Comparison of ENCODE assay signal across 8 mouse cellular contexts in the genomic region with DNA sequence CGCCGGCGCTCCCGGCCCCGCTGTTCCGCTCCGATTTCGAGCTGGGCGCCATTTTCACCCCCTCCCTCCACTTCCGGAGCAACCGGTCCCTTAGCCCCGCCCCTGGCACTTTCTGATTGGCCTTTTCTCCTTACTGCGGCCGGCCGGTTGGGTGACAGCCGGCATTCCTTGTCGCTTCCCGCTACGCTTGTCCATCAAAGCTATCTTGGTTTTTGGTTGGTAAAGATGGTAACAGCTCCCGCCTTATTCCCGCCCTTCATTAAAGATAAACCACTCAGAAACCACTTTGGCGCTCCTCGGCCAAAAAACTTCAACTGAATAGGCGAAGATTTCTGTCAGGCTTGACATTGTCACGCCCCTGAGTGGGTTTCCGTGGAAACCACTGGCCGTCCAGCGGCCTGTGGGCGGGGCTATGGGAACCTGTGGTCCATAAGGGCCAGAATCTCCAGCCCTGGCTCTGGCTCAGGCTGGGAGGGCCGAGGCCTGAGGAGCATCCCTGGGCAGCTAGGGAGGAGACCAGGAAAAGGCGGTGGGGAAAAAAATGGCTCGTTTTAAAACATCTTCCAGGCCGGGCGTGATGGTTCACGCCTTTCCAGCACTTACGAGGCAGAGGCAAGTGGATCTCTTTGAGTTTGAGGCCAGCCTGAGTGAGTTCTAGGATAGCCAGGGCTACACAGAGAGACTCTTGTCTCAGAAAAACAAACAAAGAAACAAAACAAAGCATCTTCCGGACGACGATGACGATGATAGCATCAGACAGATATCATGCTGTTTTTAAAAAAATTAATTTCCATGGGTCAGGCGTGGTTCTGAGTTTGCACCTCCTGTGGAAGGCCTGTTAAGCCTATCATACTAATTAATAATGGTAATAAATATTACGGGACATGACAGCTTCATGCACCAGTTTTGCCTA. TPM values are rescaled to one million over a fixed set of nuclear protein-coding genes. Genes with fewer than 3 reads are reported as not detected.
DNase-seq lines count a peak whose midpoint lies in the region; ATAC-seq and TF ChIP-seq lines count a peak whose summit lies in the region.

TSS of gene Dcaf15 (minus strand) at position 72 of the 913 bp plus-strand sequence.

- peak; percentile 99 for DNase-seq in CD4-positive helper T cell, adult 2 months (ENCODE audit: low read depth, low spot score)
- peak; percentile 99 for DNase-seq in brain, embryonic 18.5 days (ENCODE audit: low read depth, low spot score)
- peak; percentile 100 for DNase-seq in kidney, postnatal 0 days (ENCODE audit: low spot score)
- DNase-seq in liver, embryonic 11.5 days (ENCODE audit: low spot score): peak; percentile 96
- peak; percentile 98 for DNase-seq in naive thymus-derived CD4-positive, alpha-beta T cell, adult 2 months (ENCODE audit: low read depth)

- ATAC-seq in erythroid progenitor cell, adult 5-6 weeks (replicated peaks; ENCODE audit: low FRiP score, poor library complexity, severe bottlenecking): peak; percentile 96
- ATAC-seq in heart, embryonic 12.5 days (ENCODE audit: insufficient number of reproducible peaks, low FRiP score): peak; percentile 96
- peak; percentile 95 for ATAC-seq in kidney, postnatal 0 days (replicated peaks; ENCODE audit: low FRiP score, low read depth)
- ATAC-seq in liver, embryonic 11.5 days (replicated peaks; ENCODE audit: low FRiP score): peak; percentile 96
- peak; percentile 94 for ATAC-seq in stomach, embryonic 14.5 days (ENCODE audit: insufficient number of reproducible peaks, insufficient read depth, low FRiP score, low read depth)

- peak within 1 kb of the TSS; percentile 79 for H3K27ac ChIP-seq in heart, embryonic 12.5 days (ENCODE audit: poor library complexity, severe bottlenecking)
- peak within 1 kb of the TSS; percentile 86 for H3K27ac ChIP-seq in kidney, postnatal 0 days
- peak within 1 kb of the TSS; percentile 85 for H3K27ac ChIP-seq in liver, embryonic 11.5 days (ENCODE audit: low read depth, low read length)
- H3K27ac ChIP-seq in stomach, embryonic 14.5 days (ENCODE audit: low read length): peak within 1 kb of the TSS; percentile 80

- 9% methylated on average over 42 of the region's 42 CpGs for WGBS in heart, embryonic 12.5 days
- 7% methylated on average over 42 of the region's 42 CpGs for WGBS in kidney, postnatal 0 days
- WGBS in liver, embryonic 11.5 days: 9% methylated on average over 42 of the region's 42 CpGs
- WGBS in stomach, embryonic 14.5 days: 7% methylated on average over 42 of the region's 42 CpGs

- peaks cover 3% of the 10 kb centered on the region; the same call in 1 of the 2 replicates for H3K9me3 ChIP-seq in heart, embryonic 12.5 days (replicated peaks)
- H3K9me3 ChIP-seq in kidney, postnatal 0 days (replicated peaks; ENCODE audit: low read length): no peaks in the 10 kb centered on the region
- no peaks in the 10 kb centered on the region for H3K9me3 ChIP-seq in liver, embryonic 11.5 days (ENCODE audit: control insufficient read depth, low read length)
- no peaks in the 10 kb centered on the region for H3K9me3 ChIP-seq in stomach, embryonic 14.5 days (ENCODE audit: control insufficient read depth, low read depth, low read length)

- no peak for TF ChIP-seq CTCF in kidney, postnatal 0 days (IDR thresholded peaks at IDR 0.05; ENCODE audit: low read depth)

- H3K27me3 ChIP-seq in heart, embryonic 12.5 days (replicated peaks): no peaks in the 10 kb centered on the region
- no peaks in the 10 kb centered on the region for H3K27me3 ChIP-seq in kidney, postnatal 0 days (ENCODE audit: insufficient read depth, low read length)
- H3K27me3 ChIP-seq in liver, embryonic 11.5 days (replicated peaks; ENCODE audit: control insufficient read depth, insufficient read depth, low read length): no peaks in the 10 kb centered on the region
- no peaks in the 10 kb centered on the region for H3K27me3 ChIP-seq in stomach, embryonic 14.5 days (ENCODE audit: control insufficient read depth, insufficient read depth, low read length)

- peaks cover 28% of the 10 kb centered on the region for H3K36me3 ChIP-seq in heart, embryonic 12.5 days
- no peaks in the 10 kb centered on the region for H3K36me3 ChIP-seq in kidney, postnatal 0 days (ENCODE audit: insufficient read depth, low read length)
- H3K36me3 ChIP-seq in liver, embryonic 11.5 days (ENCODE audit: control insufficient read depth, insufficient read depth, low read length): peaks cover 16% of the 10 kb centered on the region; the same call in 1 of the 2 replicates
- peaks cover 13% of the 10 kb centered on the region for H3K36me3 ChIP-seq in stomach, embryonic 14.5 days (ENCODE audit: control insufficient read depth, insufficient read depth, low read length)

- H3K9ac ChIP-seq in heart, embryonic 12.5 days: peak within 1 kb of the TSS; percentile 82
- peak within 1 kb of the TSS; percentile 77 for H3K9ac ChIP-seq in kidney, postnatal 0 days (ENCODE audit: low read depth, low read length)
- H3K9ac ChIP-seq in liver, embryonic 11.5 days (ENCODE audit: low read depth, low read length): peak within 1 kb of the TSS; percentile 80
- H3K9ac ChIP-seq in stomach, embryonic 14.5 days (replicated peaks; ENCODE audit: low read depth, low read length): peak within 1 kb of the TSS; percentile 60

- H3K4me2 ChIP-seq in heart, embryonic 12.5 days: peak within 1 kb of the TSS; percentile 82
- peak within 1 kb of the TSS; percentile 76 for H3K4me2 ChIP-seq in kidney, postnatal 0 days (ENCODE audit: low read length)
- peak within 1 kb of the TSS; percentile 91 for H3K4me2 ChIP-seq in liver, embryonic 11.5 days
- H3K4me2 ChIP-seq in stomach, embryonic 14.5 days (replicated peaks; ENCODE audit: low read depth, low read length): peak within 1 kb of the TSS; percentile 68

- H3K4me1 ChIP-seq in heart, embryonic 12.5 days (replicated peaks): peaks cover 22% of the 10 kb centered on the region
- peaks cover 14% of the 10 kb centered on the region for H3K4me1 ChIP-seq in kidney, postnatal 0 days (replicated peaks; ENCODE audit: insufficient read depth, low read length)
- H3K4me1 ChIP-seq in liver, embryonic 11.5 days (replicated peaks; ENCODE audit: control insufficient read depth, insufficient read depth, low read length): peaks cover 12% of the 10 kb centered on the region
- H3K4me1 ChIP-seq in stomach, embryonic 14.5 days (ENCODE audit: control insufficient read depth, insufficient read depth, low read length): peaks cover 15% of the 10 kb centered on the region

- H3K4me3 ChIP-seq in heart, embryonic 12.5 days: peak within 1 kb of the TSS; percentile 73
- peak within 1 kb of the TSS; percentile 73 for H3K4me3 ChIP-seq in kidney, postnatal 0 days (replicated peaks; ENCODE audit: low read depth, low read length)
- H3K4me3 ChIP-seq in liver, embryonic 11.5 days (ENCODE audit: low read depth, low read length): peak within 1 kb of the TSS; percentile 78
- peak within 1 kb of the TSS; percentile 59 for H3K4me3 ChIP-seq in stomach, embryonic 14.5 days (ENCODE audit: low read depth, low read length)

RNA-seq across cellular contexts. Expression of gene Dcaf15, which starts in this region (rescaled TPM):
- 8.8 and 17.7 TPM in 2 replicates for total RNA-seq in erythroid progenitor cell, adult 5-6 weeks (2015; ENCODE audit: low replicate concordance)
- total RNA-seq in erythroid progenitor cell, adult 5-6 weeks (2017; ENCODE audit: low replicate concordance): 11.9 and 13.6 TPM in 2 replicates
- polyA plus RNA-seq in heart, embryonic 12.5 days (2016; fragmentation: Nextera tagmentation; extraction: Ambion mirVana): 10.5 and 11.4 TPM in 2 replicates
- polyA plus RNA-seq in kidney, postnatal 0 days (2015; fragmentation: Nextera tagmentation; extraction: Ambion mirVana): 7.5 TPM in 2 replicates
- polyA plus RNA-seq in liver, embryonic 11.5 days (2014; fragmentation: Nextera tagmentation; extraction: Ambion mirVana): 5.9 and 10.0 TPM in 2 replicates
- polyA plus RNA-seq in stomach, embryonic 14.5 days (2014; fragmentation: Nextera tagmentation; extraction: Ambion mirVana): 9.0 and 10.8 TPM in 2 replicates

Comparison
In these comparisons a context has a peak if more than half of its experiments do, and no peak if none do; other contexts are left out.
1. Peak in every context shown above with its lines: DNase-seq, ATAC-seq, H3K4me3 ChIP-seq and H3K27ac ChIP-seq.